Mouse (Mus musculus) hindbrain, embryonic 16.5 days (tissue): ENCODE measurements around the gene Macrod2. TPM values are rescaled to one million over a fixed set of nuclear protein-coding genes. Genes with fewer than 3 reads are reported as not detected.
A peak's percentile ranks its signal among the peaks of the same experiment; 100 is the strongest.

Source experiments
- ATAC-seq: fragments of 200-750 bp; cut with Nextera tagmentation; 2 replicates; pipeline ENCODE4 v1.8.0; 2017; ENCODE audit warnings: moderate TSS enrichment, moderate library complexity
- H3K27ac ChIP-seq: fragments of 300-500 bp; sonication (generic); 2 replicates; pipeline ENCODE4 v1.5.1; 2014; ENCODE audit warnings: low read depth, mild to moderate bottlenecking, control low read depth, low read length, moderate library complexity
- H3K27me3 ChIP-seq: fragments of 300-500 bp; sonication (generic); replicated peaks from 2 replicates; pipeline ENCODE4 v1.6.1; 2014; ENCODE audit warnings: low read length; ENCODE audit not compliant: control insufficient read depth, insufficient read depth
- H3K36me3 ChIP-seq: fragments of 300-500 bp; sonication (generic); 2 replicates; pipeline ENCODE4 v1.6.1; 2014; ENCODE audit warnings: mild to moderate bottlenecking, low read length, moderate library complexity, mixed read lengths; ENCODE audit not compliant: control insufficient read depth, insufficient read depth
- H3K4me1 ChIP-seq: fragments of 300-500 bp; sonication (generic); 2 replicates; pipeline ENCODE4 v1.6.1; 2014; ENCODE audit warnings: low read depth, low read length; ENCODE audit not compliant: control insufficient read depth, insufficient read depth
- H3K4me2 ChIP-seq: fragments of 300-500 bp; sonication (generic); 2 replicates; pipeline ENCODE4 v1.6.1; 2014; ENCODE audit warnings: mild to moderate bottlenecking, low read length, control low read depth, moderate library complexity
- H3K4me3 ChIP-seq: fragments of 300-500 bp; sonication (generic); 2 replicates; pipeline ENCODE4 v1.5.1; 2014; ENCODE audit warnings: mild to moderate bottlenecking, low read length, control low read depth, moderate library complexity
- H3K9ac ChIP-seq: fragments of 300-500 bp; sonication (generic); 2 replicates; pipeline ENCODE4 v1.6.1; 2014; ENCODE audit warnings: low read depth, mild to moderate bottlenecking, control low read depth, low read length, moderate library complexity
- H3K9me3 ChIP-seq: fragments of 300-500 bp; sonication (generic); 2 replicates; pipeline ENCODE4 v1.6.1; 2014; ENCODE audit warnings: mild to moderate bottlenecking, low read length, moderate library complexity; ENCODE audit not compliant: control insufficient read depth
- WGBS: fragments of 180-500 bp; shearing (Covaris S2); extraction: QIAGEN DNeasy Blood & Tissue Kit; methylation state at CpG from one replicate; pipeline ENCODE4 v1.1.7; 2014; 5-methylcytosine and 5-hydroxymethylcytosine counted together
- polyA plus RNA-seq: library from polyadenylated mRNA; unstranded; fragments of >200 nt; fragmentation: Nextera tagmentation; extraction: Ambion mirVana; gene quantifications from 2 replicates; pipeline ENCODE4 v1.2.1, GENCODE M21; 2015

Macrod2 gene
- polyA plus RNA-seq, 1 experiment from 2014 or later = 85.4 TPM

DNA sequence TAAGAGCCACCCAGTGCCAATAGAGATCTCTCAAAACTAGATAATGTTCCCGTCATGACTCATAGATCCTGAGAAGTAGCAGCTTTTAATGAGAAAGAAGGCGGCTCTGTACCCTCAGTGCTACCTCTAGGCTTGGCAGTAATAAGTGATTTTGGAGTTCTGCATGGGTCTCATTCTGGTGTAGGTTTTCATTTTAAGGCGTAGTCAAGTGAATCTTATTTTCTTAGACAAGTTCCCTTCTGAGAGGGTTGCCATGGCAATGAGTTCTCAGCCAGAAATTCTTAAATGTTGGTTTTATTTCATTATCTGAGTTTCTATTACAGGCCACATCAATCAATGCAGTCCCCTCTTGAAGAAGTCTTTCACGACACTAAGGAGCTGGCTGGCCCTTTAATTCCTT is 1127.0 kb downstream of the Macrod2 start:
- no peaks in the 10 kb centered on the region for H3K9me3 ChIP-seq
- no peaks in the 10 kb centered on the region for H3K36me3 ChIP-seq
- no peaks in the 10 kb centered on the region for H3K4me1 ChIP-seq
- 55% methylated on average over 4 of the region's 4 CpGs for whole genome bisulfite sequencing
- 0 out of 2 replicates have a peak, but pooled peaks have one; percentile 50 for ATAC-seq
- no peak overlapping the region for H3K27ac ChIP-seq
- H3K4me3 ChIP-seq = no peak overlapping the region
- no peak overlapping the region for H3K4me2 ChIP-seq
- H3K9ac ChIP-seq = no peak overlapping the region
- no peaks in the 10 kb centered on the region for H3K27me3 ChIP-seq

DNA sequence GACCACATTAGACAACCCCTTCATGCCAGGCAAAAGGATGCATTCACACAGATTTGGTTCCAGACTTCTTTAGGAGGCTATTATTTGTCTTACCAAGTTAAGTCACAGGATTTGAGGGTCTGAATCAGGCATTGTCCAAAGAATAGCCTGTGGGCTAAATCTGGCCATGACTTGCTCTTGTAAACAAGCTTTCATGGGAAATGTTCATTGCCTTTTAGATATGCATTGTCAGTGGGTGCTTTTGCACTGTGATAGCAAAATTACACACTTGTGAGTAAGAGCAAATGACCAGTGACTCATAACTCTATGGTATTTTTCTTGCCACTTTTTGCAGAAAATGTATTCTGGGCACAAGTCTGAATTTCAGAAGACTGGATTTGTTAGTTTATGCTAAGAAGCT is 1150.8 kb downstream of the Macrod2 start:
- no peaks in the 10 kb centered on the region for H3K4me1 ChIP-seq
- no peak overlapping the region for H3K9ac ChIP-seq
- H3K4me2 ChIP-seq = no peak overlapping the region
- no peaks in the 10 kb centered on the region for H3K27me3 ChIP-seq
- H3K36me3 ChIP-seq = no peaks in the 10 kb centered on the region
- no peak overlapping the region for H3K27ac ChIP-seq
- H3K9me3 ChIP-seq = no peaks in the 10 kb centered on the region
- ATAC-seq = no peak
- no peak overlapping the region for H3K4me3 ChIP-seq

DNA sequence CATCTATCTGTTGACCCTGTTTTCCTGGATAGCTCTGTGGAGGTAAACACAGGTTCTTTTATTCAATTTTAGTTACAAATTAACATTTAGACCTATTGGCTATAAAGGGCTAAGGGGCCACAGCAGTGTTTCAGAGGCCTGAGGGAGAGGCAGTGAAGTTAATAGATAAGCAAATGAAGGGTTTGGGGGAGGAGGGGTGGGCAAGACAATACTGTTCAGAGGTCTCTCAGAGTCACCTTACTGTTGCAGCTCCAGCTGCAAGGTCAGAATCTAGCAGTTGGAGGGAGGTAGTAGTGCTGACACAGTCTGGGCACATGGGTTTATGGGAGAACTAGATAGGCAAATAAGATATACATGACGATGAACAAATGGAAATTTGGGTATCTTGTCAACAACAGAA is 1156.6 kb downstream of the Macrod2 start:
- Histone ChIP-seq H3K9ac (no peak overlapping the region), H3K9me3 (no peaks in the 10 kb centered on the region), H3K4me2 (no peak overlapping the region), H3K27me3 (no peaks in the 10 kb centered on the region), H3K4me1 (no peaks in the 10 kb centered on the region), H3K36me3 (no peaks in the 10 kb centered on the region), H3K27ac (no peak overlapping the region), H3K4me3 (no peak overlapping the region)
- no peak for ATAC-seq
- 84% methylated on average over 1 of the region's 1 CpGs for WGBS

DNA sequence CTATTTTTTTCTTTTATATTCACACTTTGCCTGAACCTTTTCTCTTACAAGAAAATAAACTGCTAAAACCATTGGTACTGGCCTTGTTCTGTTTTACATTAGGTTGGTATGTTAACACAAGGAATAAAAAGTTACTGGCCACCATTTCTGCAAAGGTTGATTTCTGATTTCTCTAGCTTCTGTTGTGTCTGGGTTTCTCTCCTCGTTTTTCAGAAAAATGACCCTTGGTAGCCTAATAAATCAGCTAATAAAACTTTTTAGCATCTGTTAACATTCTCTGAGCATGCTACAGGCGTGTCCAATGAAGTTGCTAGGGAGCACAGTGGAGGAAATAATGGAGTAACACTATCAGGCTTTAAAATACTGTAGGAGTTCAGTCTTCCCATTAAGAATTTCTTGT is 1161.6 kb downstream of the Macrod2 start:
- H3K4me3 ChIP-seq = no peak overlapping the region
- ATAC-seq = no peak
- H3K9ac ChIP-seq = no peak overlapping the region
- no peak overlapping the region for H3K27ac ChIP-seq
- no peaks in the 10 kb centered on the region for H3K36me3 ChIP-seq
- H3K27me3 ChIP-seq = no peaks in the 10 kb centered on the region
- no peak overlapping the region for H3K4me2 ChIP-seq
- no peaks in the 10 kb centered on the region for H3K9me3 ChIP-seq
- 59% methylated on average over 2 of the region's 2 CpGs for WGBS
- H3K4me1 ChIP-seq = no peaks in the 10 kb centered on the region

DNA sequence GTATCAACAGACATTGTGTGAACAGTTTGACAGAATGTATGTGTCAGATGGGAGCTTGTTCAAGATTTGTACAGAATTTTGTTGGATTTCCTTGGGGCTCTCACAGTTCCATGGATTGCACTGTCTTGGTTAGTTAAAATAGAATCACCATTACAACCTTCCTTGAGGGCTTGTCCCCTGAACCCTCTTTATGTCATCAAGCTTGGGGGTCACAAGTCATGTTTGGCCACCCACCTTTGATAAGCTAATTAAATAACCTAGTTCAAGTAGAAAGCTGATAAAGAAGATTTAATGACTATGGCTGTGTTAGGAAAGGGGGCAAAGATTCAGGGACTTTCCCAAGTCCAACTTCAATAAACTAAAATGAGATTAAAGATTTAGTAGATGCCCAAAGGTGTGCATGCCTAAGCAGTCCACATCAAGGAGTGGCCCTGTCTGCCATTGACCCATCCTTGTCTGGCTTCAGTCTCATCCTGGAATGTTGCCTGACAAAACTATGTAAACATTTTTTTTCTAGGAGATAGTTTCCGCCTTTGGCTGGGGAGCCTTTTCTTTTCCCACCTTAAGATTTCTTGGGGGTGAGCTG is 1163.2 kb downstream of the Macrod2 start:
- Histone ChIP-seq H3K9me3 (no peaks in the 10 kb centered on the region), H3K36me3 (no peaks in the 10 kb centered on the region), H3K27ac (no peak overlapping the region), H3K4me2 (no peak overlapping the region), H3K4me3 (no peak overlapping the region), H3K9ac (no peak overlapping the region), H3K27me3 (no peaks in the 10 kb centered on the region), H3K4me1 (no peaks in the 10 kb centered on the region)
- WGBS = 77% methylated on average over 1 of the region's 1 CpGs
- ATAC-seq = no peak

DNA sequence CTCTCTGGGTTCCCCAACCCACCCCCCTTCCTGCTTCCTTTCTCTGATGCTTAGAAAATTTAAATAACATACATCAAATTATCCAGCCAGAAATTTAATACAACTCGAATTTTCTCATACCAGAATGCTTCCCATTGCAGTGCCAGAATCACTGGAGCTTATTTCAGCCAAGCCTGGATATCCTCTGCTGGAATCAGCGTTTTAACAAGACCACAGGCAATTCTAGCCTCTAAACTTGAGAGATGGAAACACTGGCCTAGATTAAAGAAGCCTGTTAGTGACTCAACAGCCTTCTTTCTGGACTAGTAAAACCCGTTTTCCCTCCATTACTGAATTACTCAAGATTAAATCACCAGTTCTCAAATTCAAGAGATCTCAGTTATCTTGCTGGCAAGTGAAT is 1170.9 kb downstream of the Macrod2 start:
- Histone ChIP-seq H3K4me3 (no peak overlapping the region), H3K27ac (no peak overlapping the region), H3K27me3 (no peaks in the 10 kb centered on the region), H3K9me3 (no peaks in the 10 kb centered on the region), H3K4me1 (no peaks in the 10 kb centered on the region), H3K9ac (no peak overlapping the region), H3K4me2 (no peak overlapping the region), H3K36me3 (no peaks in the 10 kb centered on the region)
- no peak for ATAC-seq
- WGBS = 58% methylated on average over 3 of the region's 3 CpGs

DNA sequence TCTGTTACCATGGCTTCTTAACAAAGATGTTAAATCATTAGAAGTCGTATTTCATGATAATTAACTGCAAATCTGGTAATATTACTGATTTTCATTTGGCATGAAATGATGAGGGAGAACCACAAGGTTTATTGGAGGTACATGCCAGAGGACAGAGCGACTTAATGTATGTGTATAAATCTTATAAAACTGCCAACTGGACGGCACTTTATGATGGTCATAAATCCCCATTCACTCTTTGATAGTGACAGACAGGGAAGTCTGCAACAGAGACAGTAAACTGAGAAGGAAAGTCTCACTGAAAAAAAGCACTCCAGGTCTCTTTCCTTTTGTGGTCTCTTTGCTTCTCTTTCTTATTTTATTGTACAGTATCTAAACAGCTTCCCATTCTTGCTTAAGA is 1176.3 kb downstream of the Macrod2 start:
- no peak overlapping the region for H3K4me2 ChIP-seq
- H3K27ac ChIP-seq = no peak overlapping the region
- H3K36me3 ChIP-seq = no peaks in the 10 kb centered on the region
- H3K27me3 ChIP-seq = no peaks in the 10 kb centered on the region
- H3K9ac ChIP-seq = no peak overlapping the region
- 57% methylated on average over 3 of the region's 3 CpGs for WGBS
- H3K9me3 ChIP-seq = no peaks in the 10 kb centered on the region
- no peak overlapping the region for H3K4me3 ChIP-seq
- no peak for ATAC-seq
- no peaks in the 10 kb centered on the region for H3K4me1 ChIP-seq

DNA sequence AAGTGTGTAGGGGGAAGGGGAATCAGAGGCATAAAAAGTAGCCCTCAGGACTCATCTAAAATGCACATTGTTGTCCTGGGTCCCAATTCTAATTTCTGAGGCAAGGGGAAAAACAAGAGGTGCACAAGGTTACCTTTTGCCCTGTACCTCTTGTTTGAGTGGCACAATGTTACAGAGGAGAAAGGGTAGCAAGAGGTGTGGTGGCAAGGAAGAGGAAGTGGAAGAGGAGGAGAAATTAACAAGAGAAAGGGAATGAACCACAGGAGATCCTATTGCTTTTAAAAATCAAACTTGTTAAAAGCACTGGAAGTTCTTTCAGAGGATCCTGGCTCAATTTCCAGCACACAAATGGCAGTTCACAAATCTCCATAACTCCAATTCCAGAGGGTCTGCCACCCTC is 1183.1 kb downstream of the Macrod2 start:
- Histone ChIP-seq H3K27ac (no peak overlapping the region), H3K9me3 (0 out of 2 replicates have a peak, but pooled peaks cover 2% of the 10 kb centered on the region), H3K9ac (no peak overlapping the region), H3K36me3 (no peaks in the 10 kb centered on the region), H3K4me1 (no peaks in the 10 kb centered on the region), H3K27me3 (no peaks in the 10 kb centered on the region), H3K4me3 (no peak overlapping the region), H3K4me2 (no peak overlapping the region)
- no peak for ATAC-seq

DNA sequence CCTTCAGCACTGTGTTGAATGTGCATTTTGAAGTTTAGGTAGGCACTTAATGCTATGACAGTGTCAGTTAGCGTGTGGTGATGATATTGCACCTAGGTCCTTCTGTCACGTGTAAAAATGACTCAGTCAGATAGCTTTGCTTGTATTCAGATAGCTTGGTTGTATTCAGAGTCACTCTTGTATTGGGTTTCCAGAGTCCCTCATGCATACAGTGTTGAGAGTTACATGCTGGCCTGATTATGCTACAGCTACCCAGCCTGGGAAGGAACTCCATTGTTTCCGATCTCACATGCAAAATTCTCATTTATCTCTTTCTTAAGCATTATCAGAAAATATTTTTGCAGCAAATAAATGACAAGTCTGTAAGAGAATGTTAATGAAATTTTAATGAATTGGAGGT is 1187.3 kb downstream of the Macrod2 start:
- WGBS = 64% methylated on average over 3 of the region's 3 CpGs
- H3K4me2 ChIP-seq = no peak overlapping the region
- no peak for ATAC-seq
- H3K27me3 ChIP-seq = no peaks in the 10 kb centered on the region
- no peaks in the 10 kb centered on the region for H3K4me1 ChIP-seq
- H3K27ac ChIP-seq = no peak overlapping the region
- no peaks in the 10 kb centered on the region for H3K9me3 ChIP-seq
- H3K36me3 ChIP-seq = no peaks in the 10 kb centered on the region
- H3K9ac ChIP-seq = no peak overlapping the region
- no peak overlapping the region for H3K4me3 ChIP-seq

DNA sequence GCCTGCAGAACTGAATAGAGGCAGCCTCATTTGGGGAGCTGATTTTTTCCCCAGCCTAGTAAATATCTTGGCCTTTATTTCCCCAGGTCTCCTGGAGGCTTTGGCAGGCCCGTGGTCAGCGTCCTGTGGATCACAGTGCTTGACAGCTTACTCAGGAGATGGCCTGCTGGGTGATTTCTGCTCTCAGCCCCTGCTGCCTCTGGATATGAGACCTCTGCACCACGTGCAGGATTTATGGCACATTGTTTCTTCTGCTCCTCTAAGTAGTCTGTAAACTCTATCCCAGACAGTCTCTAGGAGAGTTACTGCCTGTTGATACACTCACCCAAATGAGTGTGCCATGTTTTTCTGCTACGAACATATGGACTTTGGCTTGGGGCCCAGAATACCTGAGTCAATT is 1187.8 kb downstream of the Macrod2 start:
- H3K9ac ChIP-seq = no peak overlapping the region
- no peak for ATAC-seq
- H3K36me3 ChIP-seq = no peaks in the 10 kb centered on the region
- H3K4me2 ChIP-seq = no peak overlapping the region
- 25% methylated on average over 4 of the region's 4 CpGs for WGBS
- H3K9me3 ChIP-seq = no peaks in the 10 kb centered on the region
- H3K27me3 ChIP-seq = no peaks in the 10 kb centered on the region
- no peak overlapping the region for H3K27ac ChIP-seq
- H3K4me1 ChIP-seq = no peaks in the 10 kb centered on the region
- H3K4me3 ChIP-seq = no peak overlapping the region
